Mouse (Mus musculus): ENCODE data around the gene Ubtf. TPM values are rescaled to one million over a fixed set of nuclear protein-coding genes. Genes with fewer than 3 reads are reported as not detected.
"Not testable (repeated sequence)": the region's sequence is repeated elsewhere in the genome, so short reads cannot be mapped to it uniquely, and the experiment has no call there.

The Ubtf gene
- 10 to 100 TPM; 31.5 to 41.6 (median 38.2) TPM for total RNA-seq (2022)

DNA sequence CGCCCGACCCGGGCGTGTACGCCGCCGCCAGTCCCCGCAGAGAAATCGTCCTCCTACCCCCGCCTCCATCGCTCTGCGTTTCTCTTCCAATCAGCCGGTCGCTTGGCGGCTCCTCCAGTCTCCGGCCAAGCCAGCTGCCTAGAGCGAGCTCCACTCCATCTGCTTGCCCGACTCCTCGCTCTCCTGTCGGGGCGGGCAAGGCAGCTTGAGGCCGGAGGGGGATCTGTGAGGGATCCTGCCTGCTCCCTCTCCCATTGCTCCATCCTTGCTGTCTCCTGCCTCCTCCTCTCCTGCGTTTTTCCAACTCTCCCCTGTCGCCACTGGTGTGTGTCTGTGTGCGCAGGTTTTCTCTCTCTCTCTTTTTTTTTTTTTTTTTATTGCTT lies at the start of gene Ubtf:
TSS of gene Ubtf (minus strand) at position 333 of the 383 bp plus-strand sequence.
- peak; percentile 73 to 82 for DNase-seq (ENCODE audit: low spot score in 2 of 2)

DNA sequence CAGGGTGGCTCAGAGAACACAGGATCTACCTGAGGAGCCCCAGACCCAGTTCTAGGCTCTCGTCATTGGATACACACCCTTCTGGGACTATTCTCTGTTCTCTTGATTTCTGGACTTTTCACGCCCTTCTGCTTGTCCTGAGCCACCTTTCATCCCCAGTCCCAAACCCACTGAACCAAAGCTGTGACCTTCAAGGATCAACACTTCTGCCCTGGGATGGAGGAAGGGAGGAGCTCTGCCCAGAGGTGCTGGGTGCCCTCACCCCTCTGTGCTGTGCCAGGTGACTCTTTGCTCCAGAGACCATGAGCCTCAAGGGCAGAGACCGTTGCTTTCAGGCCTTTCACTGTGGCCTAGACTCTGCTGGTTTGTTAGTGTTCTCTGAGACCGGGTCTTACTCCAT lies 49.7 kb upstream of the Ubtf start:
- no peak for DNase-seq (ENCODE audit: low spot score in 2 of 2)

DNA sequence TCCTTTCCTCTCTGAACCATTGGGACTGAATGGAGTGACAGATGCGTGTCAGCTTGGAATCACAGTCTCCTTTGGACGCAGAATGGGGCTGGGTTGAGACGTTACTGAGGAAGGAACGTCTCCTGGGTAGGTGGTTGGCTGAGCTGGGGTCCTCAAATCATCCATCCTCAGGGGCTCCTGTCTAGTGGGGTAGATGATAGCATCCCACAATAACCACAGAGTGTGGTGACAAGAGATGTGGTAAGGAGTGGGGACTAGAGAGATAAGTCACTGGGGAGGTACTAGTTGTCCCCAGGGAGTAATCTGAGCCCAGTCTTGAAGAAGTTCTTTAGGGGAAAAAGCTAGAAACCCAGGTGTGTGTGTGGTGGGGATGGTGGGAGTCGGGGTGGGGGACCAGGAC lies 48.8 kb upstream of the Ubtf start:
- DNase-seq (ENCODE audit: low spot score in 2 of 2): no peak

DNA sequence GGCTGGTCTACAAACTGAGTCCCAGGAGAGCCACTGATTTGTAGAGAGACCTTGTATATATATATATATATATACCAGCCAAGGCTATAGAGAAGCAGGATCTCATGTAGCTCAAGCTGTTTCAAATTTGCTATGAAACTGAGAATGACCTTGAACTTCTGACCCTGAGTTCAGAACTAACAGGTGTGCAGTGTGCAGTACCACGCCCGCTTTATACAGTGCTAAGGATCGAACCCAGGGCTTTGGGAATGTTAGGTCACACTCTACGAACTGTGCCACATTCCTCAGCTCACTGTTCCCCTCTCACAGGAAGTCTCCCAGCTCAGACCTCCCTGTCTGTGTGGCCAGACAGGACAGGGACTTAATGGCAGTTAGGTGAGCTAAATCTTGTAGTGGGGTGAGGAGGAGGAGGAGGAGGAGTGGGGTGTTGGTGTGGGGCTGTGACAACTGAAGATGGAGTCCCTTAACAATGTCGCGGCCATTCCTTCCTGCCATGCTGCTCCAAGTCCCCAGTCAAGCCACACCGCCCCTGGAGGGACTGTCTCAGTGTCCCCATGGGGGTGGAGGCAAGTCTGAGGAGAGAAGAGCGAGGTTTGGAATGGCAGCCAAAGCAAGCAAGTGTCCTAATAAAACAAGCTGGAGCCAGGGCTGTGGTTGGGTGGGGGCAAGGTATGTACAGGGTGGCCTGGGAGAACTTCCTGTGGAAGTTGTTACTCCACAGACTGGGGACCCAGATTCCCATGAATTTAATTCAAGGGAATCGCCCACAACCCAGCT lies 48.1 kb upstream of the Ubtf start:
- no peak for DNase-seq (ENCODE audit: low spot score in 2 of 2)

DNA sequence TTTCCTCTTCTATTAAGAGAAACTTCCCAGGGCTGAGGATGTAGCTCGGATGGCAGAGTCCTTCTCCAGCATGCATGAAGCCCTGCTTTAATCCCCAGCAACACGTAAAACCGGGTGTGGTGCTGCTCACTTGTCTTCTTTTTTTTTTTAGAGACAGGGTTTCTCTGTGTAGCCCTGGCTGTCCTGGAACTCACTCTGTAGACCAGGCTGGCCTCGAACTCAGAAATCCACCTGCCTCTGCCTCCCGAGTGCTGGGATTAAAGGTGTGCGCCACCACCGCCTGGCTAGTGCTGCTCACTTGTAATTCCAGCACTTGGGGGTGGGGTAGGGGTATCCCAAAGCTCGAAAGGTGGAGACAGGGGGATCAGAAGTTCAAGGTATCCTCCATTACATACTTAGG lies 46.6 kb upstream of the Ubtf start, which contains the start of gene Slc4a1:
TSS of gene Slc4a1 (minus strand) at position 101 of the 400 bp plus-strand sequence.
- DNase-seq (ENCODE audit: low spot score in 2 of 2): not testable (repeated sequence)

DNA sequence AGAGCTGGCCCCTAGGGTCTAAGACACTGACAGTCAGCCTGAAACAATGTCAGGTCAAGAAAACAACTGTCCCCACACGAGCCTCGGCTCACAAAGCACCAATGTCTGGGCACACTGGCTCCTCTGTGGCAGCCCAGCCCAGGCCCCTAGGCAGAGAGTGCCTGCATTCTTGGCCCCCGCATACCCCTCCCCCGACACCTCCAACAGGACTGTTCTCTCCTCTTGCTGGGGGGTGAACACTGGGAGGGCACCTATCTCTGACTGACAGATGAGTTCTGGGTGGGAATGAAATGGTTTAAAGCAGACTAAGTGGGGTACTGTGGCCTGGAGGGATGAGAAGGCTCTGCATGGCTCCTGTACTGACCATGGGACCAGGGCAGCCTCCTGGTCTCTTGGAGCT lies 46.2 kb upstream of the Ubtf start:
- DNase-seq (ENCODE audit: low spot score in 2 of 2): no peak

DNA sequence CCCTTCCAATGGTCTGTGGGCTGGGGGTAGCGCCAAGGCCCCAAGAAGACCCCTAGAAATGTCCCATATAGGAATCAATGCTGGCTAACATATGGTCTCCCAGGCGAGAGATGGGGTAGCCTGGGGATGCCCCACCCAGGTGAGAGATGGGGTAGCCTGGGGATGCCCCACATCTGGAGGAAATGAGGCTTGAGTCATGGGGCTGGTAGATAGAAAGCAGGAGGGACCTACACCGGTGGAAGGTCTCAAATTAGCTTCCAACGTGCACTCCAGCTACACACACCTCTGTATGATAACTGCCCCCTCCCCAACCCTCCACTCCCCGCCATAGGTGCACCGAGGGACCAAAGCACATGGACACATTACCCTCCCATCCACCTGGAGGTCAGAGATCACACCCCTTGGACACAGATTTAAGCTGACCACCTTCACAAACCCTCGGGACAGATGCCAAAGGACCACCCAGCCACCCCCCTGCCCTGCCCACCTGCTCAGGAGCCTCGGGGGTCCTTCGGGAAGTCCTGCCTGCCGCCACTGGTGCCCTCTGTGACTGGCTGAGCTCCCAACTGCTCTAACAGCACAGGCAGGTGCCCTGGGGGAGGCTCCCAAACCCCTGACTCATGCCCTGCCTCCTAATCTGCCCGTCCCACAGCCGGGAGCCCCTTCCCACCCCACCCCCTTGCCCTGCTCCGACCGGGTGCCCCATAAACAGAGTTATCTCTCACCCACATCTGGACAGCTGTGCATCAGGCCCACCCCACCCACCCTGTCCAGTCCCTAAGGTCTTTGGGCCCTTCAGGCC lies 45.2 kb upstream of the Ubtf start:
- no peak for DNase-seq (ENCODE audit: low spot score in 2 of 2)

DNA sequence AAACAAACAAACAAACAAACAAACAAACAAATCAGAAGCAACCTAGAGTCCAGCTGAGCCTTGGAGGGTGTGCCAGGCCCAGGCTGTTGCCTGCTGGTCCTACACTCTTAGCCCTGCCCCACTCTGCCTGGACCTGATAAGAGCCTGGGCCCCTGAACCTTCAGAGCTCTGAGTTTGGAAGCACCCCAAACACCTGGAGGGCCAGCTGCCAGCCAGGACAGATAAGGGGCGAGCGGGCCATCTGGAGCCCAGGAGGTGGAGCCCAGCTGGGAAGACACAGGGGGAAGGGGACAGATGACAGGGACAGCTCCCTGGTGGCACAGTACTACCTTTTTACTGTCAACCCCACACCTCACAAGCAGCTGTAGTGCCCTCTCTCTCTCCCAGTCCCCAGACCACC lies 44.1 kb upstream of the Ubtf start:
- DNase-seq (ENCODE audit: low spot score in 2 of 2): no peak

DNA sequence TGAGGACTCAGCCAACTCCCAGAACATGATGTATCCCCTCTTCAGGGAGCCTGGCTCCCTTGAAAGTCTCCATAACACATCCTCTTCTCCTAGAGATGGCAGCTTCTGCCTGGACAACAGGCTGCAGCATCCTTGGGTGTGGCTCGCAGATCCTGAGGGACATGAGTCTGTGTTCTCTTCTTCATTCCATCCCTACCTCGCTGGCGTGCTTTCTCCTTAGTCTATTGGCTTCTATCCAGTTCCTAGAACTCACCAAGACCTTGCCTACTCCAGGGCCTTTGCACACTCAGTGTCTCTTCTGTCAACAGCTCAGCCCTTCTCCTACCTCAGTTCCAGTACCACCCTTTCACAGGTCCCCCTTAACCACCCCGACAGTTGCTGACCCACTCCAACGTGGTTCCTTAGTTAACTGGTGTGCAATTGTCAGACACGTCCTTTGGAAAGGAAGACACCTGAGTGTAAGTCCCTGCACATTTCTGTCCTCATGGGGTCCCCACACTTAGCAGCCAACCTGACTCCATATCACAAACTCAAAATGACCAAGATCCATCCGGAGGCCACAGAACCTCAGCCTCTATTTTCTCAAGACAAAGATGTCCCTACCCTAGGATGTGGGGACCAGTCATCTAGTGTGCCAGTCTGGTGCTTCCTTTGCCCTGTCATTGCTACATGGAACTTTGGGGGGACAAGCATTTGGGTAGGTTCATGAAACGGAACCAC lies 42.4 kb upstream of the Ubtf start:
- DNase-seq (ENCODE audit: low spot score in 2 of 2): no peak

DNA sequence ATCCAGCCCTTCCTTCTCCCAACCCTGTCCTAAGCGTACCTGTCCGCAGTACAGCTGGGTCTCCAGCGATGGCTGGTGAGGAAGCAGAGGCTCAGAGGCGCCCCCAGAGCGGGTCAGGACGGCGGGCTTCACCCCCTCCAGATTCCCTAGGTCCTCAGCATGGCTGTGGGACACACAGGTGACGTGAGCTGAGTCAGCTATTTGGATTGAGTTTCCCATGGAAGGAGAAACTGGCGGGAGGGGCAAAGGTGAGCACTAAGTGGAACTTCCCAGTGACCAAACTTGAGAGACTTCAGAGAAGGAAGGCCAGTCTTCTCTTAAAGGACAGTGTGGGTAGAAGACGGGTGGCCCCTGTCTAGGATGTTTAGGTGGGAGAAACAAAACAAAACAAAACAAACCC lies 38.8 kb upstream of the Ubtf start:
- no peak for DNase-seq (ENCODE audit: low spot score in 2 of 2)

DNA sequence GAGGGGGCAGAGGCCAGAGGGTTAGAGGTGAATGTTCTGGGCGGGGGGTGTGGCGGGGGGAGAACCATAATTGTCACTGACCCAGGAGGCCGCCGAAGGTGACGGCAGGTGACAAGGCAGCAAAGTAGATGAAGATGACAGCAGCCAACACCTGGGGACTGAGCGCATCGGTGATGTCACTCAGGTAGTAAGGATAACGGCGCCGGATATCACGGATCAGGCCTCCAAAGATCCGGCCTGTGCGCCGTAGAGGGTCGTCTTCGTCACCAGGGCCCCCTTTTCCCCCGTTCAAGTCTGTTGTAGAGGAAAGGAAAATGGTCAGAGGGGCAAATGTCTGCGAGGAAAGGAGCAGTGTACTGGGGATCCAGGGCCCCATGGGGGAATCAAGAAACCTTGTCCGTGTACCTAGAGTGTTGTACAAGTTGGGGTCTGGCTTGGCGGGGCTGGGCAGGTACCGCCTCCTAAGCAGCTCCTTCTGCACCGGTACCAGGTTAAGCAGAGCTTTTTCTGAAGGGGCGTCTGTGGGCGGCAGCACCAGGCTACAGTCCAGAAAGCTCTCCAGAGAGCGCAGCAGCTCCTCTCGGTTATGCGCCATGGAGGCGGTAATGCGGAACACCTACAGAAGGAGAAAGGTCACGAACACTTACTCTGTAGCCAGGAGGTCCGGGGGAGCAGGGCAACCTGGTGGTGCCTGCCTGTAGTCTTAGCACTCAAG lies 37.3 kb upstream of the Ubtf start:
- DNase-seq (ENCODE audit: low spot score in 2 of 2): no peak

DNA sequence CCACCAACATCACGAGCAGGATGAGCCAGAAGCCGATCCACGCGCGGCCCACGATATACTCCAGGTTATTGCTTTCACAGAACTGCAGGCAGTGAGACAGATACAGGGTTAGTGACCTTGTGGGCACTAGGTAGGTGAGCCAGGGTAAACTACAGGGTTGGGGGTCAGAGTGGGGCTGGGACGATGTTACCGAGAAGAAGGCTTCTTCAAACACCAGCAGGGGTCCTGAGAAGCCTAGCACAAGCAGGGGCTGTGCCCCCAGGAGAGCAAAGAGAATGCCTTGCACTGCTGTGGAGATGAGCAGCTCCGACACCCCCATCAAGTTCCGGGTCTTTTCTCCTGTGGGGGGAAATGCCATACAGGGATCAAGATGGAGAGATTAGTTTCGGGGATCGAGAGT lies 36.6 kb upstream of the Ubtf start:
- no peak for DNase-seq (ENCODE audit: low spot score in 2 of 2)

DNA sequence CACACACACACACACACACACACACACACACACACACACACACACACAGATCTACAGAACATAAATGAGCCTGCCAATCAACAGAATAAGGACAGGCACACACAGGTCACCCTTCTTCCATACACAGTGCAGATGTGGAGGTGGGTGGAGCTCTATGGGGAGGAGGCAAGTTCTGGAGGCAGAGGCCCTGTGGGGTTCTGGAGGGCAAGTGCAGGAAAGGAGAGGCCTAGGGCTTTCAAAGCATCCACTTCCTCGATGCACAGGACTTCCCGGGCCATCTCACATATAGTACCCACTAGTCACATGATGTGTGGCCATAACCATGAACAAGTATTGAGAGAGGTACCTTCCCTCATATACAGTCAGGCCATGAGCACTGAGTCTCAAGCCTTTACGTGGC lies 36.0 kb upstream of the Ubtf start:
- no peak for DNase-seq (ENCODE audit: low spot score in 2 of 2)

DNA sequence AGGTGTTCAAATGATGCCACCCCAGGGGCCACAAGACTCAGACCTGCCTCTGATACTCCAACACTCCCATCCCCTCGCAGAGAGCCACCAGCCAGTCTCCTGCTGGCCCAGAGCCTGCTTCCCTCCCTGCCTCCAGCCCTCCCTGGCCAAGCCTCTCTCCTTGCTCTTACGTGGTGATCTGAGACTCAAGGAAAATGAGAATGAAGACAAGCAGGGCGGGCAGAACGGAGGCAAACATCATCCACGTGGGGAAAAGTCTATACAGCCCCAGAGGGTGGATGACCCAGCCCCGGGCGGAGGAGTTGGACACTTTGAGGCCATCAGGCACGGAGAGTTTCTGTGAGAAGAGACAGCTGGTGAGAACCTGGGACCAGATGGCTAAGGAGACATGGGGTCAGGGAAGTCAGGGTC lies 33.5 kb upstream of the Ubtf start:
- no peak for DNase-seq (ENCODE audit: low spot score in 2 of 2)

DNA sequence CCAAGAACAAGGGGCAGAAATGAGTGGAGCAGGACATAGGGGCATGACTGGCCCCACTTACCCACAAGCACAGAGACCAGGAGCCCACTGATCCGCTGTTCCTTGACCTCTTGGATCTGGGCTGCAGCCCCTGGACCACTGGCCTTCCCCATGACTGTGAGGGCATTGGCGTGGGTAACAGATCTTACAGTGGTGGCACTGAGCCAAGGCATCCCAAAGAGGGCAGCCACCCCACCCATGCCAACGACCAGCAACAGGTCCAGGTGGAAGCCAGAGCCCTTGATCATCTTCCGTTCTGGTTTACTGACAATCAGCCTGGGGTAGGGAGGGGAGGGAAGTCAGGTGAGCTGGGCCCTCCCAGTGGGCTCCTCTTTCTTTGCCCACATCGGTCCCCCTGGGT lies 32.8 kb upstream of the Ubtf start:
- DNase-seq (ENCODE audit: low spot score in 2 of 2): no peak

DNA sequence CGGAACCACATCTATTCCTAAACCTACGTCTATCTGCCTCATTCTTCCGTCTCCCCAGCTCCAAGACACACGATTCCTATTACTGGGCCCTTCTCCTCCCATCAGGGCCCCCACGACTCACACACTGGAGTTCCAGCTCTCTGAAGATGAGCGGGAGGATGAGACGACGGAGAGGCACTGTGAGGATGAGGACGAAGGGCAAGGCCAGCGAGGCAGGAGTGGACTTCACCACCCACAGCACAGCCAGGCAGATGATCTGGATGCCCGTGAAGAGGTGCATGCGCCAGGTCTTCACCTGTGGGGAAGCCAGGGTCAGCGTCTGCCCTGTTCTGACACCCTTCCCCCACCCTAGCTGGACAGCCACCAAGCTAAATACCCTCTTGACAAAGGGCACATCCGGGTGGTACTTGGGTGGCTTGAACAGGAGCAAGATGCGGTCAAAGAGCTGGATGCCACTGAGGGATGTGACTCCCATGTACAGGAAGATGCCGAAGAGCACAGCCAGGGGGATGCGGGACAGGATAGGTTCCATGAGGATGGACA lies 31.5 kb upstream of the Ubtf start:
- no peak for DNase-seq (ENCODE audit: low spot score in 2 of 2)

DNA sequence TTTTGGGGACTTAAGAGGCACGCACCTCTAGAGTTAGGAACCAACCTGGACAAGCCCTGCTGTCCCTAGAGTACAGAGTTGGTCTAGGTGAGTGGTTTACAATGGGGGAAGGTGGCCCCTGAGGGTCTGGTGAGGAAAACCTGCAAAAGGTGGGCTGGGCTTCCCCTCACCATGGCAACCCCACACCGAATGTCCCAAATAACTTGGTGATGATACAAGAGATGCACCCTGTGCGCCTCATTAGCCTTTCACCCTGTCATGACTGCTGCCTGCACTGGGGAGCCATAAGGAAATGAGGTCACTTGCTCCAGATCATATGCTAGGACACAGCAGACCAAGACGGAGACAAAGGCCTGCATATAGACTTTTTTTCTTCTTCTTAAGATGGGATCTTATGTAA lies 30.9 kb upstream of the Ubtf start:
- DNase-seq (ENCODE audit: low spot score in 2 of 2): no peak

DNA sequence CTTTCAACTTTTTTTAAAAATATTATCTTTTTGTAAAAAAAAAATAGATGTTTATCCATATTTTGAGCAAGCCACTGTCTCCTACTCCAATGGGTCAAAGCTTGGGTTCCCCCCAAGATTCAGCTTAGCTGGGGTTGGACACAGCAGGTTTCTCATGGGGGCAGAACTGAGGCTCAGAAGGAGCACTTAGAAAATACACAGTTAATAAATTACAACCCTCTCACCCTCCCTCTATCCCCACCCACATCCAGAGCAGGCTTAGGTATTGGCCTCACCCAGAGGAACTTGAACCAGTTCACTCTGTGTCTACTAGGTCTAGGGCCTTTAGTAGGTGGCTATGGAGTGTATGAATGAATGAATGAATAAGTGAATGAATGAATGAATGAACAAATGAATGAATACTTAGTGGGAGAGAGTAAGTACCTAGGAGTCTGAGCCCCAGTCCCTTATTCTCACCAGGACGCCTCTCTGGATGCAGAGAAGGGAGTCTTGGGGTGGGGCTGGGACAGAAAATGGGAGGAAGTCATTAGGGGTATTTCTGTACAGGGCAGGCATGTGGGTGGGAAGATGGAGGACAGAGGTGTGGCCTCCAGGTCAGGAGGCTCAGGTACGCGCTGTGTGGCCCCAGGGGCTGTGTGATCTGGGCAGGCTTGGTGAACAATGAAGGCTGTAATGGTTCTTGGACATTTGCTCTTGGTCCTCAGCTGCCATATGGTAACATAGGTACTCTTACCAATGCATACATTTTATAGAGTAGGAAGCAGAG lies 29.8 kb upstream of the Ubtf start:
- no peak for DNase-seq (ENCODE audit: low spot score in 2 of 2)

DNA sequence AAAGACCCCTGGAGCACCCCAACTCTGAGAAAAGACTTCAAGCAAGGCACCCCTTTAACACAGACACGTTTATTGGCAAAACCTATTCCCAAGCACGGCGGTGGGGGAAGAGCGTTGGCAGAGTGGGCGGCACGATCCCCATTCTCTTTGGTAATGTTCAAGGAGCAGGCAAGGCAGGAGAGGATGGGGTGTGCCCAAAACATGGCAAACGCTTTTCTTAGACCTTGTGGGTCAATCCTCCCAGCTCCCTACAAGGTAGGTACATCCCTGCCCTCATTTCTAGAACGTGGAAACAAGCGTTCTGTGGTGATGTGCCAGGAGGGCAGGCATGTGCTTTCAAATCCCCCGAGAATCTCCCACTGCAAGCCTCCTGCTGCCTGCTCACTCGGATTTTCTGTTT lies 29.2 kb upstream of the Ubtf start:
- no peak for DNase-seq (ENCODE audit: low spot score in 2 of 2)

DNA sequence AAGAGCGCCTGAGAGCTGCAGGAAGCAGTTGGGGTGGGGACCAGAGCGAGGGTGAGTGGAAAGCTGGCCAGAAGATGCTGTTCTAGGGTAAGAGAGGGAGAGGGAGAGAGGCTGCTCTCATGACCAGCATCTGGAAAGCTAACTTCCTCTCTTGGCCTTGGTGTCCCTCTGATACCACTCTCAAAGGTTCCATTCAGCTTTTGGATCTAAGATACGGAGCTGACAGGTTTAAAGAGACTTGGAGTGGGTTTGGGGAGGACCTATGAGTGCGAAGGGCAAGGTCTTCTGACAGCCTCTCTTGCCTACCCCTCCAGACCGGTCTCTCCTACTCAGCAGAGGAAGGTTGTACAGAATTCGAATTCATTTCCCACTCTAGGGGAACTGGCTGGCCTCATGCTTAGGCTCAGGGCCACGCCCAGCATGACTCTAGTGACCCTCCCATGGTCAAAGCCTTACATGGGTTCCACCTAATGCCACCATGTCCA lies 28.6 kb upstream of the Ubtf start:
- DNase-seq (ENCODE audit: low spot score in 2 of 2): no peak

All from gastrocnemius, adult 8-10 months (tissue).